9 mouse cellular contexts compared by ENCODE assay signal in genomic region chr7:118517819-118518218, GRCm38 (mm10). TPM values are rescaled to one million over a fixed set of nuclear protein-coding genes. Genes with fewer than 3 reads are reported as not detected.
DNase-seq lines count a peak whose midpoint lies in the region; ATAC-seq and TF ChIP-seq lines count a peak whose summit lies in the region.
"Had no signal": no experiment of that assay in that cellular context is flagged by ENCODE, and none has a peak within 500 bp of the region (broad histone marks: within the 10 kb centered on the region; RNA-seq: fewer than 3 reads in every experiment).

No protein-coding gene starts in this region.

- no peaks in the 10 kb centered on the region for H3K27me3 ChIP-seq in hindbrain, embryonic 11.5 days (ENCODE audit: control insufficient read depth, insufficient read depth, low read length)
- no peaks in the 10 kb centered on the region for H3K27me3 ChIP-seq in hindbrain, embryonic 14.5 days (ENCODE audit: control insufficient read depth, insufficient read depth, low read length)
- H3K27me3 ChIP-seq in intestine, postnatal 0 days (replicated peaks; ENCODE audit: control insufficient read depth, insufficient read depth, low read length), result no peaks in the 10 kb centered on the region
- H3K27me3 ChIP-seq: embryonic facial prominence, embryonic 15.5 days had no signal

- H3K4me3 ChIP-seq in hindbrain, embryonic 11.5 days (ENCODE audit: low read depth, low read length), result no peak overlapping the region
- no peak overlapping the region for H3K4me3 ChIP-seq in hindbrain, embryonic 14.5 days (replicated peaks; ENCODE audit: low read length)
- no peak overlapping the region for H3K4me3 ChIP-seq in intestine, postnatal 0 days (ENCODE audit: low read depth, low read length)
- H3K4me3 ChIP-seq: embryonic facial prominence, embryonic 15.5 days had no signal

- no peak overlapping the region for H3K9ac ChIP-seq in hindbrain, embryonic 11.5 days (ENCODE audit: low read depth, low read length)
- no peak overlapping the region for H3K9ac ChIP-seq in hindbrain, embryonic 14.5 days
- no peak overlapping the region for H3K9ac ChIP-seq in intestine, postnatal 0 days (ENCODE audit: low read depth, low read length)
- H3K9ac ChIP-seq: embryonic facial prominence, embryonic 15.5 days had no signal

- peak; percentile 18; the same call in 1 of the 2 replicates for ATAC-seq in hindbrain, embryonic 11.5 days (ENCODE audit: low FRiP score)
- ATAC-seq in hindbrain, embryonic 14.5 days (ENCODE audit: low FRiP score), result no peak
- ATAC-seq in intestine, postnatal 0 days, result peak; percentile 34; the same call in 1 of the 2 replicates
- ATAC-seq in monocyte, adult 5-6 weeks (replicated peaks; ENCODE audit: insufficient number of reproducible peaks, low FRiP score, low TSS enrichment, poor library complexity, severe bottlenecking), result no peak

- DNase-seq in hindbrain, embryonic 11.5 days (ENCODE audit: low spot score), result peak; percentile 25
- DNase-seq in hindbrain, embryonic 14.5 days (ENCODE audit: low spot score), result no peak
- peak; percentile 34 for DNase-seq in MN1 (ENCODE audit: low spot score)
- DNase-seq in mesoderm, embryonic 11.5 days (ENCODE audit: low read depth, low spot score), result peak; percentile 39
- no peak for DNase-seq in layer of hippocampus, postnatal 25 days (ENCODE audit: extremely low spot score in 1 of 2, low spot score in 1 of 2)
- no peak for DNase-seq in T-cell, adult 2 months (ENCODE audit: low spot score)

- 74% methylated on average over 2 of the region's 2 CpGs for WGBS in hindbrain, embryonic 11.5 days
- 80% methylated on average over 2 of the region's 2 CpGs for WGBS in hindbrain, embryonic 14.5 days
- WGBS in intestine, postnatal 0 days, result 68% methylated on average over 2 of the region's 2 CpGs

- H3K27ac ChIP-seq in hindbrain, embryonic 11.5 days (ENCODE audit: low read depth, low read length), result no peak overlapping the region
- no peak overlapping the region for H3K27ac ChIP-seq in hindbrain, embryonic 14.5 days
- no peak overlapping the region for H3K27ac ChIP-seq in intestine, postnatal 0 days (ENCODE audit: low read depth, low read length)
- H3K27ac ChIP-seq: embryonic facial prominence, embryonic 15.5 days had no signal

- TF ChIP-seq CTCF in intestine, postnatal 0 days (IDR thresholded peaks at IDR 0.05; ENCODE audit: low read depth), result peak; percentile 94

- H3K4me1 ChIP-seq in hindbrain, embryonic 11.5 days (replicated peaks; ENCODE audit: control insufficient read depth, insufficient read depth, low read length), result no peaks in the 10 kb centered on the region
- 0 out of 2 replicates have a peak, but pooled peaks cover 5% of the 10 kb centered on the region for H3K4me1 ChIP-seq in hindbrain, embryonic 14.5 days (replicated peaks; ENCODE audit: control insufficient read depth, insufficient read depth, low read length)
- no peaks in the 10 kb centered on the region for H3K4me1 ChIP-seq in intestine, postnatal 0 days (replicated peaks; ENCODE audit: control insufficient read depth, insufficient read depth, low read length)

- no peak overlapping the region for H3K4me2 ChIP-seq in hindbrain, embryonic 11.5 days (replicated peaks; ENCODE audit: low read depth, low read length)
- H3K4me2 ChIP-seq in hindbrain, embryonic 14.5 days (replicated peaks), result no peak overlapping the region
- H3K4me2 ChIP-seq in intestine, postnatal 0 days (replicated peaks; ENCODE audit: low read depth), result no peak overlapping the region
- H3K4me2 ChIP-seq: embryonic facial prominence, embryonic 15.5 days had no signal

- H3K9me3 ChIP-seq in hindbrain, embryonic 11.5 days (ENCODE audit: control insufficient read depth, low read length), result no peaks in the 10 kb centered on the region
- no peaks in the 10 kb centered on the region for H3K9me3 ChIP-seq in hindbrain, embryonic 14.5 days (ENCODE audit: control insufficient read depth, low read length)
- no peaks in the 10 kb centered on the region for H3K9me3 ChIP-seq in intestine, postnatal 0 days (ENCODE audit: control insufficient read depth)
- H3K9me3 ChIP-seq: embryonic facial prominence, embryonic 15.5 days had no signal

- no peaks in the 10 kb centered on the region for H3K36me3 ChIP-seq in hindbrain, embryonic 11.5 days (ENCODE audit: control insufficient read depth, insufficient read depth, low read length)
- 0 out of 2 replicates have a peak, but pooled peaks cover 4% of the 10 kb centered on the region for H3K36me3 ChIP-seq in hindbrain, embryonic 14.5 days (replicated peaks; ENCODE audit: control insufficient read depth, insufficient read depth)
- peaks cover 6% of the 10 kb centered on the region; the same call in 1 of the 2 replicates for H3K36me3 ChIP-seq in intestine, postnatal 0 days (ENCODE audit: control insufficient read depth, insufficient read depth)
- H3K36me3 ChIP-seq: embryonic facial prominence, embryonic 15.5 days had no signal

RNA-seq across cellular contexts. Expression of gene Coq7, which starts 15.3 kb away (rescaled TPM):
- polyA plus RNA-seq in hindbrain, embryonic 11.5 days (2014; fragmentation: Nextera tagmentation; extraction: Ambion mirVana), result 103 and 115 TPM in 2 replicates
- 102 and 113 TPM in 2 replicates for polyA plus RNA-seq in hindbrain, embryonic 14.5 days (2014; fragmentation: Nextera tagmentation; extraction: Ambion mirVana)
- polyA plus RNA-seq in intestine, postnatal 0 days (2015; fragmentation: Nextera tagmentation; extraction: Ambion mirVana), result 123 and 139 TPM in 2 replicates
- 10 to 100 TPM; 33.7 to 35.9 TPM for total RNA-seq in layer of hippocampus, postnatal 25 days (2021)
- total RNA-seq in monocyte, adult 5-6 weeks (2017), result 4.1 to 7.9 TPM (median 5.2 TPM) in 3 replicates

RNA-seq across cellular contexts. Expression of gene Itpripl2, which starts 26.0 kb away (rescaled TPM):
- polyA plus RNA-seq in hindbrain, embryonic 11.5 days (2014; fragmentation: Nextera tagmentation; extraction: Ambion mirVana), result 0.92 and 1.4 TPM in 2 replicates
- polyA plus RNA-seq in hindbrain, embryonic 14.5 days (2014; fragmentation: Nextera tagmentation; extraction: Ambion mirVana), result 0.56 and 0.84 TPM in 2 replicates
- polyA plus RNA-seq in intestine, postnatal 0 days (2015; fragmentation: Nextera tagmentation; extraction: Ambion mirVana), result 4.6 and 5.6 TPM in 2 replicates
- total RNA-seq in layer of hippocampus, postnatal 25 days (2021), result 1 to 10 TPM; 2.9 to 3.2 TPM
- total RNA-seq in monocyte, adult 5-6 weeks (2017), result 13.5 to 17.3 TPM (median 14.1 TPM) in 3 replicates

Comparison
In these comparisons a context has a peak if more than half of its experiments do, and no peak if none do; other contexts are left out.
1. ATAC-seq: peak in hindbrain, embryonic 11.5 days (single experiment) and intestine, postnatal 0 days (single experiment); none in hindbrain, embryonic 14.5 days (single experiment) and monocyte, adult 5-6 weeks (single experiment).
2. DNase-seq: peak in hindbrain, embryonic 11.5 days (single experiment), MN1 (single experiment) and mesoderm, embryonic 11.5 days (single experiment); none in hindbrain, embryonic 14.5 days (single experiment), layer of hippocampus, postnatal 25 days (0 of 2) and T-cell, adult 2 months (single experiment).